Mouse (Mus musculus) heart, embryonic 10.5 days (tissue): ENCODE data around the gene Myo1c. TPM values are rescaled to one million over a fixed set of nuclear protein-coding genes. Genes with fewer than 3 reads are reported as not detected.
A peak's percentile ranks its signal among the peaks of the same experiment; 100 is the strongest.

ENCODE experiments used
- DNase-seq: peaks from one replicate; pipeline ENCODE4 v3.0.0-alpha.2; 2017; ENCODE audit warnings: low spot score
- H3K27ac ChIP-seq: fragments of 300-500 bp; sonication (generic); 2 replicates; pipeline ENCODE4 v1.5.1; 2016; ENCODE audit warnings: mild to moderate bottlenecking
- H3K27me3 ChIP-seq: fragments of 300-500 bp; sonication (generic); 2 replicates; pipeline ENCODE4 v1.6.1; 2016; ENCODE audit warnings: mild to moderate bottlenecking; ENCODE audit not compliant: poor library complexity, insufficient read depth, severe bottlenecking
- H3K36me3 ChIP-seq: fragments of 300-500 bp; sonication (generic); 2 replicates; pipeline ENCODE4 v1.6.1; 2016; ENCODE audit warnings: mild to moderate bottlenecking, moderate library complexity
- H3K4me1 ChIP-seq: fragments of 300-500 bp; sonication (generic); 2 replicates; pipeline ENCODE4 v1.6.1; 2016; ENCODE audit warnings: mild to moderate bottlenecking
- H3K4me3 ChIP-seq: fragments of 300-500 bp; sonication (generic); 2 replicates; pipeline ENCODE4 v1.5.1; 2016; ENCODE audit warnings: mild to moderate bottlenecking, moderate library complexity
- H3K9me3 ChIP-seq: fragments of 300-500 bp; sonication (generic); 2 replicates; pipeline ENCODE4 v1.6.1; 2016; ENCODE audit warnings: mild to moderate bottlenecking, moderate library complexity
- WGBS: fragments of 180-500 bp; shearing (Covaris S2); methylation state at CpG from one replicate; pipeline ENCODE4 v1.1.7; 2016; 5-methylcytosine and 5-hydroxymethylcytosine counted together
- polyA plus RNA-seq: library from polyadenylated mRNA; unstranded; fragments of >200 nt; fragmentation: Nextera tagmentation; extraction: Ambion mirVana; gene quantifications from 2 replicates; pipeline ENCODE4 v1.2.1, GENCODE M21; 2016

The Myo1c gene
- polyA plus RNA-seq, 1 experiment from 2014 or later = 55.3 TPM

GRCm38 (mm10) chr11:75715556-75715955, 65.3 kb downstream of the Myo1c start:
- H3K9me3 ChIP-seq = no peaks in the 10 kb centered on the region
- peak; percentile 70 for DNase-seq
- WGBS = 18% methylated on average over 12 of the region's 12 CpGs
- no peaks in the 10 kb centered on the region for H3K36me3 ChIP-seq
- H3K4me1 ChIP-seq = peaks cover 4% of the 10 kb centered on the region; the same call in 1 of the 2 replicates
- no peaks in the 10 kb centered on the region for H3K27me3 ChIP-seq
- H3K27ac ChIP-seq = no peak overlapping the region
- peak overlapping the region; percentile 15; the same call in 1 of the 2 replicates for H3K4me3 ChIP-seq

GRCm38 (mm10) chr11:75716661-75717325, 66.5 kb downstream of the Myo1c start:
- H3K9me3 ChIP-seq = no peaks in the 10 kb centered on the region
- H3K4me1 ChIP-seq = peaks cover 4% of the 10 kb centered on the region; the same call in 1 of the 2 replicates
- no peaks in the 10 kb centered on the region for H3K36me3 ChIP-seq
- no peak overlapping the region for H3K27ac ChIP-seq
- no peaks in the 10 kb centered on the region for H3K27me3 ChIP-seq
- WGBS = 88% methylated on average over 8 of the region's 8 CpGs
- peak; percentile 27 for DNase-seq
- H3K4me3 ChIP-seq = no peak overlapping the region

GRCm38 (mm10) chr11:75722339-75722738, 72.0 kb downstream of the Myo1c start:
- Histone ChIP-seq H3K9me3 (no peaks in the 10 kb centered on the region), H3K27ac (no peak overlapping the region), H3K4me3 (no peak overlapping the region), H3K4me1 (peaks cover 10% of the 10 kb centered on the region), H3K27me3 (no peaks in the 10 kb centered on the region), H3K36me3 (no peaks in the 10 kb centered on the region)
- WGBS = 20% methylated on average over 4 of the region's 4 CpGs
- peak; percentile 54 for DNase-seq

Other genes starting within 250 kb of the Myo1c start
- 53.6 and 168 TPM in 2 replicates for gene Serpinf1, start 227.8 kb upstream of the Myo1c start, polyA plus RNA-seq
- gene Serpinf2, start 210.9 kb upstream of the Myo1c start, polyA plus RNA-seq = 3.6 and 98.2 TPM in 2 replicates
- gene Wdr81, start 195.8 kb upstream of the Myo1c start, polyA plus RNA-seq = 6.9 and 7.6 TPM in 2 replicates
- 12.8 and 21.3 TPM in 2 replicates for gene Tlcd2, start 188.8 kb upstream of the Myo1c start, polyA plus RNA-seq
- 49.2 and 53.7 TPM in 2 replicates for gene Prpf8, start 163.7 kb upstream of the Myo1c start, polyA plus RNA-seq
- gene Rilp, start 140.4 kb upstream of the Myo1c start, polyA plus RNA-seq = 0.76 and 0.78 TPM in 2 replicates
- gene Scarf1, start 137.0 kb upstream of the Myo1c start, polyA plus RNA-seq = 13.6 and 15.8 TPM in 2 replicates
- gene Slc43a2, start 118.8 kb upstream of the Myo1c start, polyA plus RNA-seq = 5.5 and 6.4 TPM in 2 replicates
- 56.1 and 80.1 TPM in 2 replicates for gene Pitpna, start 62.4 kb upstream of the Myo1c start, polyA plus RNA-seq
- 16.9 and 18.7 TPM in 2 replicates for gene Inpp5k, start 19.5 kb upstream of the Myo1c start, polyA plus RNA-seq
- gene Crk, start 28.8 kb downstream of the Myo1c start, polyA plus RNA-seq = 110 and 113 TPM in 2 replicates
- 870 and 941 TPM in 2 replicates for gene Ywhae, start 82.4 kb downstream of the Myo1c start, polyA plus RNA-seq
- gene Doc2b, start 145.5 kb downstream of the Myo1c start, polyA plus RNA-seq = 0.04 and 0.18 TPM in 2 replicates